Mouse (Mus musculus) lung, adult 2 months (tissue): ENCODE results near the gene Ces1a.

Source experiments
- CTCF ChIP-seq: fragments of 200-500 bp; IDR thresholded peaks from 2 replicates; pipeline ENCODE4 v1.5.1; 2011; ENCODE audit warnings: mild to moderate bottlenecking, low read length, control low read depth; ENCODE audit not compliant: insufficient read depth
- POLR2A ChIP-seq: fragments of 200-500 bp; IDR thresholded peaks from 2 replicates; pipeline ENCODE4 v1.6.1; 2011; ENCODE audit warnings: low read depth, mild to moderate bottlenecking, control low read depth, low read length, borderline replicate concordance; ENCODE audit errors: extremely low read depth

GRCm38 (mm10) chr8:93079887-93080286 lies 31.9 kb upstream of the Ces1a start, which contains the start of gene Ces1b:
- no peak for TF ChIP-seq CTCF
- no peak for TF ChIP-seq POLR2A
